Mouse (Mus musculus) kidney, adult 9 months (tissue): ENCODE results near the gene Rbfox2.
"Not testable (repeated sequence)": the region's sequence is repeated elsewhere in the genome, so short reads cannot be mapped to it uniquely, and the experiment has no call there.

Source experiments
- DNase-seq: peaks from one replicate; pipeline ENCODE4 v3.0.0; 2022

Gene Rbfox2

DNA sequence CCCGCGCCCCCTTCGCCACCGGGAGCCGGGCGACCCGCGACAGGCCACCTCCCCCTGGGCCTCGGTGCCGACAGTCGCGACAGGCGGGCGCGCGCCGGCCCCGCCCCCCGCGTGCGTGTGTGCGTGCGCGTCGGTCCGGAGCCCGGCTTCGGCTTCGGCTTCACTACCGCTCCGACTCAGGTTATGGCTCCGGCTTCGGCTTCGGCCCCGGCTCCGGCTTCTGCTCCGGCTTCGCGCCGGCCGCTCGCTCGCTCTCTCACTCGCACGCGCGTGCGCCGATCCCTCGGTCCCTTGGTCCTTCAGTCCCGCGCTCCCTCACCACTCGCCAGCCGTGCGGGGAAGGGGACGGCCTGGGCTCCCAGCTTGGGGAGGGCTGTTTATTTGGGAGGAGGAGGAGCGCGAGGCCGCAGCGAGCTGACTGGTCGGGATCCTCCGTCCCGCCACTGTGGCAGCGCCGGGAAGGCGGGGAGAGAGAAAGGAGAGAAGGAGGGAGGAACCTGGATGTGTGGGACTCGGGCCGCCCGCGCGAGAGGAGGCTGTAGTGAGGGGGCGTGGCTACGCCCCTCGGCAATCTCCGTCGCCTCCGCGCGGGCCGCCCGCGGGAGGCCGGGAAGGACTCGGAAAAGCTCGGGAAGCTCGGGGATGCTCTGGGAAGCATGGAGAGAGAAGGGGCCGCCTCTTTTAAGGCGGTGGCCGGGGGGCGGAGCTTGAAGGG lies at the start of gene Rbfox2:
Gene Rbfox2, minus strand, starts transcription at position 458 of the 715 bp plus-strand sequence.
- DNase-seq = peak; percentile 96

DNA sequence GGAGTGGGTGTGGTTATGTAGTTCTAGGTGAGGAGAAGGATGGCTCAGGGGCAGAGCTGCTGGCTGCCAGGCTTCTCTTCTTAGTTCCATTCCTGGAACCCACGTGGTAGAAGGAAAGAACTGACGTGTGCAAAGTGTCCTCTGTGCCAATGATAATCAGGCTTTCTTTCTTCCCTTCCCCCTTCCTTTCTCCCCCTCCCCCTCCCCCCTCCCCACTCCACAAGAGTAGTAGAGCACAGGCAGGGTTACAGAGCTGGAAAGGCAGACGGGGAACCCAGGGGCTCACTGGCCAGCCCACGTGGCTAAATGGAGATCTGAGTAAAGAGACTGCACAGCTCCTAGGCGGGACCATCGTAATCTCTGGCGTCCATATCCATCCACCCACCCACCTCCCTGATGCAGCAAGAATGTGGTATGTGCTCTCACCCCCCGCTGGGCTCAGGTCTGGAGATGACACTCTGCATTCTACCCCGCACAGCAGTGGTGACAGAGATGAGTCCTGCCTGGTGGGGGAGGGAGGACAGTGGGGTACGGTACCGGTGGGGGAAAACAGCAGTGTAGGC lies 49.5 kb upstream of the Rbfox2 start:
- no peak for DNase-seq

DNA sequence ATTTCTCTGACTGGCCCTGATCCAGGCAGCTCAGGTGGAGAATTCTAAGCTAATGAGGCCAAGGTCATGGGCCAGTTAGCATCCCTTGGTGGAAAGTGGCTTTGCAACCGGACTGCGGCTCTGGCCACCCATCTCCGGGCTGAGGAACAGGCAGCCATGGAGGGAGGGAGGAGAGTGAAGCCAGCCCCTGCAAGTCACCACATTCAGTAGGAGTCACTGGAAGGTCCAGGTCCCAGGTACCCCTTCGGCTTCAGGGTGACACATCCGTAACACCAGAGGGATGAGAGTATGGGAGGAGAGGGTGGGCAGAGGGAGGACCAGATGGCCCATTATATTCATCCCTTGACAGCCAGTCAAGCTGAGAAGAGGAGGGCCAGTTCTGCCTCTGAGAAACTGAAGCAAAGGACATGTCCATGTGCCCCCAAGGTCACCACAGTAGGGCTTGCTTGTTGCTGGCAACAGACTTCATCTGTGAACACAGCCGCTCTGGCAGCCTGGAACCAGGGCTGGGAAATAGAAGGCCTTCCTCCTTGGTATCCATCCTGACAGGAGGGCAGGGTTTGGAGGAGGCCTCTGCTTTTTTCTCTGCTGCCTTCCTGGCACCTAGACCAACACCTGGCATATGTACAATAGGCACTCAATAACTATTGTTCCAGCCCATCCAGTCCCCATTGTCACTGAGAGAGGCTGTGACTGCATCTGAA lies 48.2 kb upstream of the Rbfox2 start:
- no peak for DNase-seq

DNA sequence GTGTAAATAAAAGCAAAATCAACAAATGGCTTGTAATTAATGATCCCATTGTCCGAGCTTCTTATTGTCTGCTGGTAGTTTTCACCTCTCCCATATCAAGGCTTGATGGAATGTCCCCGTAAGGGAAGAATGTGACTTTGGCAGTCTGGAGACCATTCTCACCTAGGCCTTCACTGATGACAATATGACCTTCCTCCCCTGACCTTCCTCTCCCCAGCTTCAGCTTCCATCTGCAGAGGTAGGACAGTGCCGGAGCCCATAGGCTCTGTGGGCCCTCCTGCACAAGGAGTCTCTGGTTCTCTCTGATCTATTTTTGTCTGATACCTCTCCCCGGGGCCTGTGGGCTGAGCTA lies 47.7 kb upstream of the Rbfox2 start:
- DNase-seq = no peak

DNA sequence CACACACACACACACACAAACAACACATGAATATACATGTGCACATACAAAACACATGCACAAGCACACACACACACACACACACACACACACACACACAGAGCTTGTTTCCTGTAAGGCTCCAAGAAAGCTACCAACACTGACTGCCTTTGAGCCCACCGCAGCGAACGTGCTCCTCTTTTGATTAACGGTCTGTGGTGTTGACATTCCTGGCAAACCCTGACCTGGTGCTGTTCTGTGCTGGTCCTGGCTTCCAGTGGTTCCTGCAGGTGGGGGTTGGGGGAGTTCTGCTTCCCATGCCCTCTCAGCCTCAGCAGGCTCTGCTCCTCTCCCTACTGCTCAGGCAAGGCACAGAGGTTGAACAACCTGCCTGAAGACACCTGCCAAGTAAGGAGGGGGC lies 47.0 kb upstream of the Rbfox2 start:
- DNase-seq = no peak

DNA sequence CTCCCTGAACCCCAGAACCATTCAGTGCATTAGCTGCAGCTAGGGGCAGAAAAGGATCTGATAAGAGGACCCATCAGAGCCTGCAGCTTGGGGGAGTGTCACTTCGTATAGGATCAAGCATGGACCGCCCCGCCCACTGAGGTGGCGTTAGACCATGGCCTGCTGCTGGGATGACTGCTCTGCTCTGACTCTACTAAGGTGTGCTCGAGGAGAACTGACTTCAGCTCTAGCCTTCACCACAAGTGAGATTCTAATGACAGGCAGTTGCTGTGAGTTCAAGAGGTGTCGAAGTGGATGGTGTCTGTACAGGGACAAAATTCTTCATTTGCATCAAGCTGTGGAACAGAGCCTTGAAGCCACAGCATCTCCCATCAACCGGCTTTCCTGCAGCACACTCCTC lies 46.1 kb upstream of the Rbfox2 start:
- DNase-seq = no peak

DNA sequence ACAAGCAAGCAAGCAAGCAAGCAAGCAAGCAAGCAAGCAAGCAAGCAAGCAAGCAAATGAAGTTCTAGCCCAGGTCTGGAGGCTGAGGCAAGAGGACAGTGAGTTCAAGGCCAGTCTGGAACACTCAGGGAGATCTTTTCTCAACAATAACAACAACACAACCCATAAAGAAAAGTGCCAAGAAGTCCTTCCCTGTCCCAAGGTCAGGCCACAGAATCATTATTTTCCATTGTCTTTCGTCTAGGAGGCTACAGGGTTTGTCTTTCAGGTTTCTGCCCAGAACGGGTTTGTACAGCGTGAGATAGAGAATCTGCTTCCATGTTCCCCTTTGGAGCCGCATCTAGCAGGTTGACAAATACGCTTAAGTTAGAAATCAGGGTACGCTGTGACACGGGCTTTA lies 43.3 kb upstream of the Rbfox2 start:
- no peak for DNase-seq

DNA sequence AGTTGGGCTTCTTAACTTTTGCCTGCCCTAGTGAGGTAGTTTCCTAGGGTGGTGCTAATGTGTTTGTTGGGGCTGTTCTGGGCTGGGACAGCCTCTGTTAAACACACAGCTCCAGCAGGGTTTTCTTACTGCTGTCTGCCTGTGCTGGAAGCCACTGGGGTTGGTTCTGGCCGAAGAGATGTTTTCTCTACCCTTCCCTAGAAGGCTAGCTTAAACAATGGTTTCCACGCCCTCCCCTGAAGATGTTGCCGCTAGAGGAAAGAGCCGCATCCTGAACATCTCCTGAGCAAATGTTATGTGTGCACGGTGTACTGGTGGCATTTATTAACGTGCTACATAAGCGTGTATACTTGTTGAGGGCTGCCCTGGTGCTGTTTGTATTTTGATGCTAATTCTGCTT lies 41.3 kb upstream of the Rbfox2 start:
- DNase-seq = no peak

DNA sequence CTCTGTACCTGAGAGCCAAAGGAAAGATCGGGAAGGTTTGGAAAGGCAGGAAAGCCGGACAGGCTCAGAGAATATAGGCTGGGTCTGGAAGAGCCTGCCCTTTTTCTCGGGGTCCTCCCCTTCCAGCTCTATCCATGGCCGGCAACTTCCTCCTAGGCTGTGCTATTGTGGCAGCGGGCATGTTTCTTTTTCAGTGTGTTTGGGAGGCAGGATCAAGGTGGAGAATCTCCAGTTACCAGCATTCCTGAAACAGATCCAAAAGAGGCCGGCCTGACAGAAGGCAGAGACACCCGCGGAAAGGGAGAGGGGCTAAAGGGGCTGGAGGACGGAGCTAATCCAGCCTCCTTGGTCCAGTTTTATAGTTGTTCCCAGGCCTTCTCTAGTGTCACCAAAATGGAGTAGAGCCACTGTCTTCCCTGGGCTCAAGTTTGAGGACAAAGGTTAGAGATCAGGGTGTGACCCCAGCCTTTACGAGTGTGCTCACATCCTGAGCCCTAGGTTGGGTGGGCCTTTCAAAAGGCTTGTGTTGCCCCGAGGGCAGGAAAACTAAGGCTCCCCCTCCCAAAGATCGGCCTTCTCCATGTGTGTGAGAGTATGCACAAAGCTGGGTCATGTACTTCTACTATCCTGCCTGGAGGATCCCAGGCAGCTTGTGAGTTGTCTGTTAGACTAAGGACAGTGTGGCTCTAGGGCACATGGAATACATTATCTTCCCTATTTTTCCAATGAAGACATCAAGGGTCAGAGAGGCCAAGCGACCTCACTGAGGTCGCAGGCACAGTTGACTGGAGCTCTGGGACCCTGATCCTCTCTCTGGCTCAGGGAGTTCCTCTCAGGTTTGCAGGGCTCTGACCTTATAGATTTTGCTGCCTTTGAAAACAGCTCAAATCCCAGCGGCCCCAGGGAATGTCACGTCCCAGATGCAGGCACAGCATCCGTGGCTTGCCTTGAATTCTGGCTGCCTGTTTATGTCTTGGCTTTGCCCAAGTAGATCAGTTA lies 37.6 kb upstream of the Rbfox2 start:
- no peak for DNase-seq

DNA sequence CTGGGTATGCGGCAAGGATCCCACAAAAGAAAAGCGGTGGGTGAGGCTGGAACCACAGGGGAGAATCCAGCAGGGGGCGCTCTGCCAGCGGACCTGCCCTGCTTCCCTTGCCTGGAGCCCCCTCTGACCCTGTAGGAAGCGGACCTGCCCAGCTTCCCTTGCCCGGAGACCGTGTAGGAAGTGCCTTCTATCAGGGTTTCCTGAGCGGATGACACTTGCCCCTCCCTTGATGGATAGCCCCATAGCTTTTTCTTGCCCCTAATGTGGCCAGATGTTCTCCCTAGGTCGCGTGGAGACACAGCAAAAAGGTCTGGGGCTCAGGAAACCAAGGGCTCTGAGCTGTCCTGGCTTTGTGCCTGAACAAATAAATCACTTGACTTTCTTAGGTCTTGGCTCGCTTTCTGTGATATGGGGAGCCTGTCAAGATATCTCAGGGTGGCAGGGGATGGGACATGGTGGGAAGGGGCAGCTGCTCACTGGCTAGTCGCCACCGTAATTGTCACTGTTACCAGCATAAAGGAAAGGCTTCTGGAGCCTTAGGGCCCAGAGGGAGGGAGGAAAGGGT lies 36.8 kb upstream of the Rbfox2 start:
- peak; percentile 82 for DNase-seq

DNA sequence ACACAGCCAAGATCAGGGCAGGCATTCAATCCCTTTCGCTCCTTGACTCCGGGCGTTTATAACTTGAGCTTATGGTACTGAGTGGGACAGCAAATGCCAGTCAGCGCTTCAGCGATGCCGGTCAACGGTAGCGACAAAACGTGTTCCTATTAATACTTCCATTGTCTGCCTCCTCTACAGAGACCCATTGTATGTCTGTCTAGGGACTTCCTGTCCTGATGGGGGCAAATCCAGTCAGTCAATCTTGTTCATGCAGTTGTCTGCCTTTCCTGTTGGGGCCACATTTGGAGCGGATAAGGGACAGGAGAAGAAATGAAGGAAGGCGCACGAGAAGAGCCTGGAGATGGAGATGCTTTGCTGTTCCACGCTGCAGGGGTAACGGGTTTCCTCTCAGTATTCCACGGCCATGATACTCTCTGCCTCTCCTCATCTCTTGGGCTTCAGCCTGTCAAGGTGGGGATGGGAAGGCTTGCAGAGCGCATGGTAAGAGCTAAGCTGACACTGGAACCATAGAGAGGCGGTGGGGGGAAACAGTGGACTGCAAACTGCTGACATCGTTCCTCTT lies 36.2 kb upstream of the Rbfox2 start:
- DNase-seq = no peak

DNA sequence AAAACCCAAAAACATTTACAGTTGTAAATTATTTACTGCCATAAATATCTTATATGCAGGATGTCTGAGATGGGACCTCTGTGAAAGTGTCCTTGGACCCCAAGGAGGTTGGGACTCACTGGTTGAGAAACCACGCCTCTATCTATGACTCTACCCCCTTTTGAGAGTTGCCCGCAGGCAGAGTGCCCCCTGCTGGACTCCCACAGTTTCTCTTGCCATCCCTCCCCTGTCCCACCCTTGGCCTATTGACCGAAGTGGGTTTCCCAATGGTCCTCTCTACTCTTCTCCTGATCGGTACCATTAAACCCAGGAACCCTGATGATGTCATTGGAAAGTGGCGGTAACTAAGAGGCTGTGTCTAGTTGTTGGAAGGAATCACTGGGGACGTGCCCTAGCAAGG lies 35.2 kb upstream of the Rbfox2 start:
- no peak for DNase-seq

DNA sequence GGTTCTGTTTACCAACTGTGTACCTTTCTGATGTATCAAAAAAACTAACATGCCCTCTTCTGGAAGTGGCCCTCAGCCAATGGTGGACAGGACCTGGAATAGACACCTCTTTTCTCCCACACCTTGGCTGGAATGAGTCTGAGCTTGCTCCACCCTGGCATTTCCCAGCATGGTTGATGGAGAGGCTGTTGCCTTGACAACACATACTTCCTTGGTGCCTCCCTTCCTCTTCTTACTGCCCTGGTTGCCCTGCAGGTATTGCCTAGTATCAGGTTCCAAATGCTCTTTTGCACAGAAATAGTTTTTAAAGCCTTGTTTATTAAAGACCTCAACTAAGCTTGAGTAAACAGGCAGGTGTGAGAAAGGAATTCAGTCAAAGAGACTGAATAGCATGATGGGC lies 33.8 kb upstream of the Rbfox2 start:
- no peak for DNase-seq

DNA sequence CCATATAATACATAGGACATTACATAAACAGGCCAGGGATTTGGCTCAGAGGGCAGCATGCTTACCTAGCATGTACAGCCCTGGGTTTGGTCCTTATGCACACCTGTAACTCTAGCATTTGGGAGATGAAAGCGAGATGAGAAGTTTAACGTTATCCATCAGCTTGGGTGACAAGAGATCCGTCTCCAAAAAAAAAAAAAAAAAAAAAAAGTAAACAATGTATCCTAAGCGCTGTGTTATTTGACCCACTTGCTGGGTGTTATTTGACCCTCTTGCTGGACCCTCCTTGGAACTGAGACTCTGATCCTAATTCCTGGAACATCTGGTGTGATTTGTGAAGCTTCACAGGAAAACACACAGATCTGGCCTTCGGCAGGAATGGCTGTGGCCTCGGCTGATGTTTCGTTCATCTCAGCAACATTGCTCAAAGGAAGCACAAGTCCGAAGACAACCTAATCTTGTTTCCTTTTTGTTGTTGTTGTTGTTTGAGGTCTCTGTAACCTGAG lies 32.2 kb upstream of the Rbfox2 start:
- no peak for DNase-seq

DNA sequence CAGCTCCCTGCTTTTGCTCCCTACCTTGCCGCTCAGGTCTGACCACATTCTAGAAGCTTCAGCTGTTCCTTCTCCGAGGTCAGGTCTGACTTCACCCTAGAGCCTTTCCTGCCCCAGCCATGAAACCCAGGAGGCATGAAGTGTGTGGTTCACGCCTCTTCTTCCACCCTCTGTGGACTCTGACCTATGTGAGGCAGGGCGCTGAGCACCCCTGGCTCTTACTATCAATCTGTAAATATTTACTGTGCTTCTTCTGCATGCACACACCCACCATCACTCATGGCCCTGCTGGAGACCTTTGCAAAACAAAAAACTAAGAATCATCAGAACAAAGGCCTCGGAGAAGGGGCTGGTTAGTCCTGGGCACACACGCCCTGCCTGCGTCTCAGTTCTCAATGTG lies 31.6 kb upstream of the Rbfox2 start:
- DNase-seq = peak; percentile 64

DNA sequence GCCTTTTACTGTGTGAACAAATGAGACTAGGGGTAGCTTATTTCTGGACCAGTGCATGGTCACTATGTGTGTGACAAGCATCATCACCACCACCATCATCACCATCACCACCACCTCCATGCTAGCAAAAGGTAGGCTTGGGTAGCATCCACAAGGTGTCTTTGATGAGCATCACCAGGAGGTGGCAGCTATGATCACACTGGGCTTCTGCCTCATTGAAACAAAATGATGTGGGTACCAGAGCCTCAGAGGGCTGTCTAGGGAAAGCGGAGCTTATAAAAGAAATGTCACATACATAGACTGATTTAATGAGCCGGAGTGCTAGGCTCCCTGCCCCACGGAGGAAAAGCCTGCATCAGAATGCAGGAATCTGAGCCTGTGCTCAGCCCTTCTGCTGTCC lies 31.1 kb upstream of the Rbfox2 start:
- DNase-seq = no peak

DNA sequence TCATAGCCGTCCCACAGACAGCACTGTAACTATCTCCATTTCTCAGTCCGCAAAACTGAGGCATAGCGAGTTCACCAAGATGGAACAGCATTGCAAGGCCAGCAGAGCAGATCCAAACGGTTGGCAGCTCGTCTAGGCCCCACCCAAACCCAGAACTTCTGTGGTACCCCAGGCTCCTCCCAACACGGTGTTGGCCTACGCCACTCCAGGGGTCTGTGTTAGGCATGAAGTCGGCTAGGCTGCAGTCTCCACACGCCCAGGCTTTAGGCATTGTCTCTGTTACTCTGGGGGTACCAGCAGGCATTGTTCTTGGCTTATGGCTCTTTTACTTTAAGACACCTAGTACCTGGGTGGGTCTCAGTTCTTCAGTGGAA lies 30.2 kb upstream of the Rbfox2 start:
- no peak for DNase-seq

DNA sequence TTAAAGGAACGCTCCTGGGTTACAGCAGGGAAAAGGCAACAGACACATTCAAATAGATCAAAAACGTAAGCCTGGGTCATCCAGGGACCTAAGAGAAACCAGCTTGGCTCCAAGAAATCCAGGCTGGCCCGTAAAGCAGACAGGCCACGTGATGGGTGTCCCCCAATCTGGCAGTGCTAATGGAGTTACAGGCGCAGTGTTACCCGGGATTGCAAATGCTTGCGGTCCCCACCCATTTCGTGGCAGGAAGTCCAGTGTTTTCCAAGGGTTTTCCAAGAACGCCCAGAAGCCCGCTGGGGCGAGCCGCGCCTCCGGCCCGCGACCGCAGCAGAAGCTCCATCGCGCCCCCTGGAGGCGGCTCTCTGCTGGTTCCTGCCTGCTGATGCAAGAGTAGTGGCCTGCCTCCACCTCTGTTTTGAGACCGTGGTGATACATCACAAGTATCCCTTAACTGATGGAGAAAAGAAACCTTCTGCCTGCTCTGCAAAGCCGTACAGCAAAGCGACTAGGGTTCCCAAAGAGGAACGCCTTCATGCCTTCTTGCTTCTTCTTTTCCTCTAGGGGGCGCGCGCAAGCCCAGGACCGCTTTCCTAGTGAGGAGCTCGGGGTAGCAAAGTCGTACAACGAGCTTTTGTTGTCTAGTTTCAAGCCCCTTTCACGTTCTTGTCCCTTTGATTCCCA lies 29.6 kb upstream of the Rbfox2 start:
- peak; percentile 92 for DNase-seq

DNA sequence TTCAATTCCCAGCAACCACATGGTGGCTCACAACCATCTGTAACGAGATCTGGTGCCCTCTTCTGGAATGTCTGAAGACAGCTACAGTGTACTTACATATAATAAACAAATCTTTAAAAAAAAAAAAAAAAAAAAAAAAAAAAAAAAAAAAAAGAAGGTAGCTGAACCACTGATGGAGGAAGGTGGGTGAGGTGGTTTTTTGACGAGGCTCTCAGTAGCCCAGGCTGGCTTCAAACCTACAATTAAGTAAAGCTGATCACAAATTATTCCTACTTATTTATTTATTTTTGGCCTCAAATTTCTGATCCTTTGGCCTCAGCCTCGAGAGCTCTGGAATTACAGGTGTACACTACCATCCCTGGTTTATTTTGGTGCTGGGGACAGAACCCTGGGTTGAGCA lies 28.4 kb upstream of the Rbfox2 start:
- not testable (repeated sequence) for DNase-seq

DNA sequence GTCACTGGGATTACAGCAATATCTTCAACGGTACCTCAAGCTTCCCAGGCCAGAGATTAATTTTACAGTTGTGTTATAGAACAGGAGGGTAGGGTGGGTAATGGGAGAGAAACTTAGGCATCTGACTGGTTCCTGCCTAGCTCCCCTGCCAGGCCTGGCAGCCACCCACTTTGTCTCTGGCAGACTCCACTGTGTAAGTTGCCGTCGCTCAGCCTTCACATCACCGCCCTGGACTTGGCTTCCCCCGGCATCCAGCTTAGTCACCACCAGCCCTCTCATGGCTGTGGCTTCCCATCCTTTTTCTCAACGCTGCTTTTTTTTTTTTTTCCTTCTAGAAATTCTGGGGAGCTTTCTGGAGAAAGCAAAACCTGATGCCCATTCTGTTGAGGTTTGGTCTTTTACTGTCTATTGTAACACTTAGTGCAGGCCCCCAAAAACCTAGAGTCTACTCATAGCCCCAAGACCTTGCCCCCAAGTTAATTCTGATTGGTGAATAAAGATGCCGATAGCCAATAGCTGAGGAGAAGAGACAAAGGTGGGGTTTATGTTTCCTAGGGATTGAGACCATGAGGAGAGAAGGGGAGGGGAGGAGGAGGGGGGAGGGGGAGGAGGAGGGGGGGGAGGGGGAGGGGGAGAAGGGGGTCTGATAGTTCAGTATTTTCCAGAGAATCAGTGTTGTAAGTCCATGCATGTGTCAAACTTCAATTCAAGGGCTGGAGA lies 25.6 kb upstream of the Rbfox2 start:
- no peak for DNase-seq

DNA sequence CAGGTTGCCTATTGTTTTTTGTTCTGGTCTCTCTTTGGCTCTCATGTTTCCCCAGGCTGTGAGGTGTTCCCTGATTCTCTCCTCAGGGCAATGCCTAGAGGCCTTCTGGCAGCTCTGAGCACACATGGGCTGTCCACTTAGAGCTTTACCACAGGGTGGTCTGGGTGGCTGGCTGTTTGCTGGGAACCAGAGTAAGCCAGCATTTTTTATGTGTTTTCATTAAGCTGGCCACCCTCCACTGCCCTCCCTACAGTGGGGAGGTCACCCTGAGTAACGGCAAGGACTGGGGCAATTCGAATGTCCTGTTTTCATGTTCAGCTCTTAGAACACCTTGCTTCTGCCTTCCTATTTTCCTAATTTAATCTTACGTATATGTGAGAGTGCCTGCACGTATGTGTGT lies 24.6 kb upstream of the Rbfox2 start:
- DNase-seq = no peak
